Mouse (Mus musculus) midbrain, postnatal 0 days (tissue): ENCODE results near the gene Ppp2r2d. TPM values are rescaled to one million over a fixed set of nuclear protein-coding genes. Genes with fewer than 3 reads are reported as not detected.

ENCODE experiments used
- ATAC-seq: fragments of 200-750 bp; cut with Nextera tagmentation; 2 replicates; pipeline ENCODE4 v1.8.0; 2017; ENCODE audit warnings: moderate number of reproducible peaks, mild to moderate bottlenecking, moderate TSS enrichment, moderate library complexity; ENCODE audit not compliant: low FRiP score
- DNase-seq: peaks from one replicate; pipeline ENCODE4 v3.0.0-alpha.2; 2015; ENCODE audit warnings: low spot score
- H3K27ac ChIP-seq: fragments of 300-500 bp; sonication (generic); 2 replicates; pipeline ENCODE4 v1.5.1; 2014; ENCODE audit warnings: low read depth, mild to moderate bottlenecking, low read length, mixed read lengths
- H3K27me3 ChIP-seq: fragments of 300-500 bp; sonication (generic); 2 replicates; pipeline ENCODE4 v1.6.1; 2014; ENCODE audit warnings: low read length, control low read depth, mixed read lengths; ENCODE audit not compliant: insufficient read depth
- H3K36me3 ChIP-seq: fragments of 300-500 bp; sonication (generic); 2 replicates; pipeline ENCODE4 v1.6.1; 2014; ENCODE audit warnings: low read length, control low read depth, mixed read lengths; ENCODE audit not compliant: insufficient read depth
- H3K4me1 ChIP-seq: fragments of 300-500 bp; sonication (generic); 2 replicates; pipeline ENCODE4 v1.6.1; 2014; ENCODE audit warnings: mild to moderate bottlenecking, control low read depth, antibody characterized with exemption, low read length, mixed read lengths; ENCODE audit not compliant: insufficient read depth
- H3K4me2 ChIP-seq: fragments of 300-500 bp; sonication (generic); 2 replicates; pipeline ENCODE4 v1.6.1; 2014; ENCODE audit warnings: low read depth, mild to moderate bottlenecking, low read length, mixed read lengths; ENCODE audit not compliant: poor library complexity, severe bottlenecking
- H3K4me3 ChIP-seq: fragments of 300-500 bp; sonication (generic); 2 replicates; pipeline ENCODE4 v1.5.1; 2014; ENCODE audit warnings: low read depth, mild to moderate bottlenecking, low read length, moderate library complexity
- H3K9ac ChIP-seq: fragments of 300-500 bp; sonication (generic); replicated peaks from 2 replicates; pipeline ENCODE4 v1.6.1; 2014; ENCODE audit warnings: mild to moderate bottlenecking, low read length, moderate library complexity, mixed read lengths; ENCODE audit not compliant: poor library complexity, severe bottlenecking
- H3K9me3 ChIP-seq: fragments of 300-500 bp; sonication (generic); 2 replicates; pipeline ENCODE4 v1.6.1; 2016; ENCODE audit warnings: low read length, control low read depth
- CTCF ChIP-seq: IDR thresholded peaks from 2 replicates; pipeline ENCODE4 v1.5.1; 2016; ENCODE audit warnings: antibody characterized with exemption, mild to moderate bottlenecking
- WGBS: fragments of 180-500 bp; shearing (Covaris S2); extraction: QIAGEN DNeasy Blood & Tissue Kit; methylation state at CpG from one replicate; pipeline ENCODE4 v1.1.7; 2014; 5-methylcytosine and 5-hydroxymethylcytosine counted together
- polyA plus RNA-seq: library from polyadenylated mRNA; unstranded; fragments of >200 nt; fragmentation: Nextera tagmentation; extraction: Ambion mirVana; gene quantifications from 2 replicates; pipeline ENCODE4 v1.2.1, GENCODE M21; 2015
- total RNA-seq: library from RNA; depleted of rRNA; stranded (reverse); fragments of >200 nt; gene quantifications from 2 replicates; pipeline ENCODE4 v1.2.3, GENCODE M21; 2014

The Ppp2r2d gene
- total and polyA plus RNA-seq, 2 experiments from 2014 or later, result 91.5 to 109 TPM

- H3K9ac ChIP-seq, result no peak overlapping the region
- H3K4me3 ChIP-seq, result no peak overlapping the region
- H3K4me1 ChIP-seq, result peaks cover 10% of the 10 kb centered on the region
- no peaks in the 10 kb centered on the region for H3K9me3 ChIP-seq
- TF ChIP-seq CTCF, result no peak
- no peaks in the 10 kb centered on the region for H3K27me3 ChIP-seq
- peak overlapping the region; percentile 70 for H3K4me2 ChIP-seq
- H3K36me3 ChIP-seq, result no peaks in the 10 kb centered on the region
- no peak for DNase-seq
- no peak overlapping the region for H3K27ac ChIP-seq
- ATAC-seq, result no peak
- 93% methylated on average over 4 of the region's 4 CpGs for WGBS
These were observed 2.5 kb upstream of the Ppp2r2d start for GRCm38 (mm10) chr7:138843421-138843820.

GRCm38 (mm10) chr7:138845111-138845510 is 768 bp upstream of the Ppp2r2d start:
- DNase-seq, result no peak
- 48% methylated on average over 8 of the region's 8 CpGs for WGBS
- peaks cover 14% of the 10 kb centered on the region for H3K4me1 ChIP-seq

GRCm38 (mm10) chr7:138846502-138846991 is 668 bp downstream of the Ppp2r2d start:
- TF ChIP-seq CTCF, result no peak
- H3K36me3 ChIP-seq, result no peaks in the 10 kb centered on the region
- no peaks in the 10 kb centered on the region for H3K9me3 ChIP-seq
- no peaks in the 10 kb centered on the region for H3K27me3 ChIP-seq
- DNase-seq (peak; percentile 12), ATAC-seq (peak; percentile 74)
- WGBS, result under 1% methylated on average over 44 of the region's 61 CpGs
- H3K4me2 ChIP-seq, result peak overlapping the region; percentile 70
- peaks cover 12% of the 10 kb centered on the region for H3K4me1 ChIP-seq
- peak overlapping the region; percentile 99 for H3K9ac ChIP-seq
- peak overlapping the region; percentile 100 for H3K4me3 ChIP-seq
- H3K27ac ChIP-seq, result peak overlapping the region; percentile 89

More at GRCm38 (mm10) chr7:138845111-138845510, 768 bp upstream of the Ppp2r2d start:
- H3K4me3 ChIP-seq, result peak overlapping the region; percentile 100
- no peaks in the 10 kb centered on the region for H3K27me3 ChIP-seq
- ATAC-seq, result no peak
- H3K36me3 ChIP-seq, result no peaks in the 10 kb centered on the region
- H3K9ac ChIP-seq, result peak overlapping the region; percentile 99
- H3K4me2 ChIP-seq, result peak overlapping the region; percentile 70
- TF ChIP-seq CTCF, result no peak
- no peak overlapping the region for H3K27ac ChIP-seq
- H3K9me3 ChIP-seq, result no peaks in the 10 kb centered on the region

GRCm38 (mm10) chr7:138847316-138848027 is 1.6 kb downstream of the Ppp2r2d start:
- H3K9ac ChIP-seq, result peak overlapping the region; percentile 99
- H3K27me3 ChIP-seq, result no peaks in the 10 kb centered on the region
- DNase-seq (no peak), ATAC-seq (no peak)
- WGBS, result 43% methylated on average over 13 of the region's 13 CpGs
- H3K4me1 ChIP-seq, result peaks cover 12% of the 10 kb centered on the region
- peak overlapping the region; percentile 70 for H3K4me2 ChIP-seq
- H3K9me3 ChIP-seq, result no peaks in the 10 kb centered on the region
- H3K36me3 ChIP-seq, result no peaks in the 10 kb centered on the region
- TF ChIP-seq CTCF, result no peak
- peak overlapping the region; percentile 100 for H3K4me3 ChIP-seq
- H3K27ac ChIP-seq, result no peak overlapping the region

GRCm38 (mm10) chr7:138848028-138848920 is 2.4 kb downstream of the Ppp2r2d start:
- no peak for ATAC-seq
- Histone ChIP-seq H3K27ac (no peak overlapping the region), H3K9me3 (no peaks in the 10 kb centered on the region), H3K4me2 (peak overlapping the region; percentile 70), H3K4me3 (peak overlapping the region; percentile 100), H3K4me1 (peaks cover 12% of the 10 kb centered on the region), H3K27me3 (no peaks in the 10 kb centered on the region), H3K9ac (no peak overlapping the region), H3K36me3 (peaks cover 3% of the 10 kb centered on the region)
- no peak for TF ChIP-seq CTCF
- 78% methylated on average over 7 of the region's 7 CpGs for WGBS
- no peak for DNase-seq
